Mouse (Mus musculus): ENCODE results near the gene Gm4187. TPM values are rescaled to one million over a fixed set of nuclear protein-coding genes. Genes with fewer than 3 reads are reported as not detected.
"Not testable (repeated sequence)": the region's sequence is repeated elsewhere in the genome, so short reads cannot be mapped to it uniquely, and the experiment has no call there.

Gene Gm4187
- not detected for total RNA-seq (2022)

DNA sequence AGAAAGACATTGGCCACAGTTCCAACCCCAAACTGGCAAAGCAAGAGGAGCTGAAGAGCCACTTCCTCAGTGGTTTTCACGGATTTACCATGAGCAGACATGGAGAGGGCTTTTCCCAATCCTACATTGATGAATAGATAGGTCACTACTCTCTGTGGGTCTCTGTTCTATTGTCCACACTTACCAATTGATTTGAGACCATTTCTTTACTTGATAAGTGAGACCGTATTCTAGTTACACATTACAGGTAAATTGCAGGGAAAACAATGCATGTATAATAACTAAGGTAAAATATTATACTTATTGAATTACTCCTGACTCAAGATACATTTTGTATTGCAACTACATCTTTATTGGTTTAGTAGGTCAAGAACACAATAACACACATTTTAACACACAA lies at the start of gene Gm4187:
Gm4187 (minus strand) TSS at position 101 of the 400 bp plus-strand sequence.
- DNase-seq (ENCODE audit: low spot score in 2 of 2), result not testable (repeated sequence)

DNA sequence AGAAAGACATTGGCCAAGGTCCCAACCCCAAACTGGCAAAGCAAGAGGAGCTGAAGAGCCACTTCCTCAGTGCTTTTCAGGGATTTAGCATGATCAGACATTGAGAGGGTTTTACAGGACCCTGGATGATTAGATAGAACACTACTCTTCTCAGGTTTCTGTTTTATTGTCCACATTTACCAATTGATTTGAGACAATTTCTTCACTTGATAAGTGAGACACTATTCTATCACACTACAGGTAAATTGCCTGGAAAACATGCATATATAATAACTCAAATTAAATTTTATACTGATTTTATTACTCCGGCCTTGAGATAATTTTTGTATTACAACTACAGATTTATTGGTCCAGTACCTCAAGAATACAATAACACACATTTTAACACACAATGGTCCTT lies 41.4 kb upstream of the Gm4187 start, which contains the start of gene Gm8660:
Gm8660 (minus strand) TSS at position 101 of the 400 bp plus-strand sequence.
- not testable (repeated sequence) for DNase-seq (ENCODE audit: low spot score in 2 of 2)

Other genes starting within 250 kb of the Gm4187 start
- gene Gm16451, start 211.5 kb downstream of the Gm4187 start, total RNA-seq (2022), result not detected
- not detected for gene Gm10666, start 195.0 kb downstream of the Gm4187 start, total RNA-seq (2022)
- gene Vmn1r142, start 165.7 kb downstream of the Gm4187 start, total RNA-seq (2022), result not detected
- gene Vmn1r143, start 140.3 kb downstream of the Gm4187 start, total RNA-seq (2022), result not detected
- not detected for gene Gm8653, start 128.5 kb downstream of the Gm4187 start, total RNA-seq (2022)
- not detected for gene Gm8453, start 100.2 kb downstream of the Gm4187 start, total RNA-seq (2022)
- not detected for gene Gm8660, start 41.3 kb upstream of the Gm4187 start, total RNA-seq (2022)
- gene Vmn1r148, start 83.9 kb upstream of the Gm4187 start, total RNA-seq (2022), result not detected
- gene Vmn1r149, start 108.5 kb upstream of the Gm4187 start, total RNA-seq (2022), result not detected
- gene Gm10665, start 134.4 kb upstream of the Gm4187 start, total RNA-seq (2022), result not detected
- not detected for gene Vmn1r151, start 170.0 kb upstream of the Gm4187 start, total RNA-seq (2022)
- not detected for gene Vmn1r152, start 193.2 kb upstream of the Gm4187 start, total RNA-seq (2022)
- not detected for gene Gm8677, start 205.2 kb upstream of the Gm4187 start, total RNA-seq (2022)
- gene Gm4201, start 235.6 kb upstream of the Gm4187 start, total RNA-seq (2022), result not detected